Mouse (Mus musculus) ES-E14 (cell line): ENCODE measurements around the gene Gps2.

Experiments used
- CHD2 ChIP-seq: IDR thresholded peaks from 2 replicates; pipeline ENCODE4 v1.6.1; 2014; ENCODE audit warnings: mild to moderate bottlenecking, low read depth, low read length, inconsistent platforms
- HCFC1 ChIP-seq: IDR thresholded peaks from 2 replicates; pipeline ENCODE4 v1.6.1; 2012; ENCODE audit warnings: low read length, inconsistent platforms, borderline replicate concordance; ENCODE audit not compliant: insufficient read depth
- ZNF384 ChIP-seq: IDR thresholded peaks from 2 replicates; pipeline ENCODE4 v1.6.1; 2012; ENCODE audit warnings: low read depth, low read length, inconsistent platforms

GRCm38 (mm10) chr11:69876867-69877266 lies 36.8 kb upstream of the Gps2 start:
- TF ChIP-seq ZNF384 (no peak), HCFC1 (no peak), CHD2 (no peak)
